Comparison of ENCODE assay signal across 33 mouse cellular contexts in the genomic region with DNA sequence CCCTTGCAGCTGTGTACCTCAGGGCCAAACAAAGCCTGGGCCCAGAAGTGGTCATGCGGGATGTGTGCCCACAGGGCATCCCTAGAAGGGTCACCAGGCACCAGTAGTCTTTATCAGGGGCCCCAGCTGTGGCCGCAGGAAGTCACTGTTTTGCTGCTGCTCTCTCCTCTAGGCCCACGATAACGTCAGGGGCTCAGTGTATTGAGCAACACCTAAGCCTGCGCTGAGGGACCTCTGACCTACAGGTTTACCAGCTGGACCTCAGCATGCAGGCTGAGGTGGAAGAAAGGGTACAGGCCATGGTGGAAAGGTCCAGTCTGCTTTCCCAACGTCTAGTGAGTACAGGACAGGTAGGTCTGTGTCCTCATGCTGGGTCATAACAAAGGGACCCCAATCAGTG. TPM values are rescaled to one million over a fixed set of nuclear protein-coding genes. Genes with fewer than 3 reads are reported as not detected.
DNase-seq lines count a peak whose midpoint lies in the region; ATAC-seq and TF ChIP-seq lines count a peak whose summit lies in the region.
"Had no signal": no experiment of that assay in that cellular context is flagged by ENCODE, and none has a peak within 500 bp of the region (broad histone marks: within the 10 kb centered on the region; RNA-seq: fewer than 3 reads in every experiment).

No protein-coding gene starts in this region.

- peak; percentile 96 for DNase-seq in 416B (ENCODE audit: low read depth)
- peak; percentile 53 for DNase-seq in liver, embryonic 13.5 days
- DNase-seq in kidney, adult 9 months = no peak
- DNase-seq in limb, embryonic 10.5 days (ENCODE audit: low spot score) = no peak
- no peak for DNase-seq in lung, adult 2 months
- DNase-seq: adrenal gland, adult 8-10 months; cerebellum, adult 18-20 months; cerebellum, postnatal 25 days; embryo, embryonic 11 days; gastrocnemius, postnatal 14 days; heart, adult 2 months; kidney, adult 2 months; kidney, postnatal 14 days; lung, embryonic 14.5 days; thymus, adult 18-20 months had no signal

- H3K27me3 ChIP-seq in liver, embryonic 13.5 days = no peaks in the 10 kb centered on the region
- peaks cover 24% of the 10 kb centered on the region for H3K27me3 ChIP-seq in megakaryocyte, embryonic 14.5 days (replicated peaks)
- no peaks in the 10 kb centered on the region for H3K27me3 ChIP-seq in midbrain, embryonic 16.5 days (ENCODE audit: control insufficient read depth, insufficient read depth, low read depth, low read length)
- no peaks in the 10 kb centered on the region for H3K27me3 ChIP-seq in limb, embryonic 10.5 days (ENCODE audit: low read depth, poor library complexity, severe bottlenecking)
- H3K27me3 ChIP-seq: embryonic facial prominence, embryonic 15.5 days; forebrain, embryonic 15.5 days; hindbrain, embryonic 13.5 days had no signal

- no peak overlapping the region for H3K4me3 ChIP-seq in liver, embryonic 13.5 days (replicated peaks)
- peak overlapping the region; percentile 35 for H3K4me3 ChIP-seq in megakaryocyte, embryonic 14.5 days (replicated peaks)
- H3K4me3 ChIP-seq in midbrain, embryonic 16.5 days (ENCODE audit: low read depth, low read length) = no peak overlapping the region
- H3K4me3 ChIP-seq in limb, embryonic 10.5 days = no peak overlapping the region
- no peak overlapping the region for H3K4me3 ChIP-seq in lung, adult 2 months (replicated peaks; ENCODE audit: extremely low read depth, low read depth, low read length)
- H3K4me3 ChIP-seq: embryonic facial prominence, embryonic 15.5 days; forebrain, embryonic 15.5 days; heart, adult 2 months; hindbrain, embryonic 13.5 days; midbrain, embryonic 10.5 days had no signal

- H3K9ac ChIP-seq in liver, embryonic 13.5 days = peak overlapping the region; percentile 47
- no peak overlapping the region for H3K9ac ChIP-seq in midbrain, embryonic 16.5 days (ENCODE audit: low read depth, low read length)
- H3K9ac ChIP-seq: embryonic facial prominence, embryonic 15.5 days; forebrain, embryonic 15.5 days; hindbrain, embryonic 13.5 days; lung, embryonic 14.5 days had no signal

- 7% methylated on average over 6 of the region's 6 CpGs for WGBS in liver, embryonic 13.5 days (ENCODE audit: insufficient replicate concordance)
- 84% methylated on average over 6 of the region's 6 CpGs for WGBS in midbrain, embryonic 16.5 days
- WGBS in limb, embryonic 10.5 days = 70% methylated on average over 6 of the region's 6 CpGs
- 60% methylated on average over 6 of the region's 6 CpGs for WGBS in lung, adult 2 months

- ATAC-seq in erythroid progenitor cell, adult 5-6 weeks (replicated peaks; ENCODE audit: low FRiP score, poor library complexity, severe bottlenecking) = 0 out of 2 replicates have a peak, but pooled peaks have one; percentile 15
- peak; percentile 42 for ATAC-seq in liver, embryonic 13.5 days (ENCODE audit: low read depth)
- no peak for ATAC-seq in midbrain, embryonic 16.5 days
- ATAC-seq: forebrain, embryonic 15.5 days; inflammation-experienced regulatory T-cells, adult 6 months had no signal

- TF ChIP-seq CTCF in lung, adult 2 months (IDR thresholded peaks at IDR 0.05; ENCODE audit: insufficient read depth, low read length) = no peak

- H3K4me1 ChIP-seq in liver, embryonic 13.5 days (replicated peaks) = peaks cover 67% of the 10 kb centered on the region
- peaks cover 81% of the 10 kb centered on the region for H3K4me1 ChIP-seq in megakaryocyte, embryonic 14.5 days
- no peaks in the 10 kb centered on the region for H3K4me1 ChIP-seq in midbrain, embryonic 16.5 days (ENCODE audit: control insufficient read depth, insufficient read depth, low read length)
- H3K4me1 ChIP-seq in limb, embryonic 10.5 days = no peaks in the 10 kb centered on the region
- no peaks in the 10 kb centered on the region for H3K4me1 ChIP-seq in lung, adult 2 months (ENCODE audit: control insufficient read depth, insufficient read depth, low read length)
- H3K4me1 ChIP-seq: embryonic facial prominence, embryonic 15.5 days; forebrain, embryonic 15.5 days; hindbrain, embryonic 13.5 days; midbrain, embryonic 10.5 days had no signal

- 0 out of 2 replicates have a peak overlapping the region, but pooled peaks have one; percentile 16 for H3K4me2 ChIP-seq in liver, embryonic 13.5 days
- H3K4me2 ChIP-seq in midbrain, embryonic 16.5 days (ENCODE audit: low read length) = no peak overlapping the region
- H3K4me2 ChIP-seq: embryonic facial prominence, embryonic 15.5 days; forebrain, embryonic 15.5 days; hindbrain, embryonic 13.5 days; lung, embryonic 14.5 days had no signal

- H3K27ac ChIP-seq in liver, embryonic 13.5 days = peak overlapping the region; percentile 71
- no peak overlapping the region for H3K27ac ChIP-seq in midbrain, embryonic 16.5 days (ENCODE audit: low read length)
- no peak overlapping the region for H3K27ac ChIP-seq in limb, embryonic 10.5 days
- H3K27ac ChIP-seq: embryonic facial prominence, embryonic 15.5 days; forebrain, embryonic 15.5 days; heart, adult 2 months; hindbrain, embryonic 13.5 days; midbrain, embryonic 10.5 days had no signal

- TF ChIP-seq POLR2A in lung, adult 2 months (IDR thresholded peaks at IDR 0.05; ENCODE audit: borderline replicate concordance, extremely low read depth, low read depth, low read length) = no peak

- 0 out of 2 replicates have a peak, but pooled peaks cover 8% of the 10 kb centered on the region for H3K36me3 ChIP-seq in liver, embryonic 13.5 days
- peaks cover 20% of the 10 kb centered on the region for H3K36me3 ChIP-seq in megakaryocyte, embryonic 14.5 days (replicated peaks; ENCODE audit: low read length)
- H3K36me3 ChIP-seq in midbrain, embryonic 16.5 days (ENCODE audit: control insufficient read depth, insufficient read depth, low read length) = no peaks in the 10 kb centered on the region
- peaks cover 15% of the 10 kb centered on the region for H3K36me3 ChIP-seq in limb, embryonic 10.5 days
- H3K36me3 ChIP-seq: forebrain, embryonic 15.5 days had no signal

- H3K9me3 ChIP-seq in liver, embryonic 13.5 days (replicated peaks) = no peaks in the 10 kb centered on the region
- no peaks in the 10 kb centered on the region for H3K9me3 ChIP-seq in megakaryocyte, embryonic 14.5 days
- H3K9me3 ChIP-seq in midbrain, embryonic 16.5 days (replicated peaks; ENCODE audit: control insufficient read depth, low read length, poor library complexity, severe bottlenecking) = no peaks in the 10 kb centered on the region
- H3K9me3 ChIP-seq in limb, embryonic 10.5 days (replicated peaks) = no peaks in the 10 kb centered on the region
- H3K9me3 ChIP-seq: embryonic facial prominence, embryonic 15.5 days; forebrain, embryonic 15.5 days; hindbrain, embryonic 13.5 days; midbrain, embryonic 10.5 days had no signal

RNA-seq across cellular contexts. Expression of gene Dnajb8, which starts 32.0 kb away (rescaled TPM):
- total RNA-seq in erythroid progenitor cell, adult 5-6 weeks (2015; ENCODE audit: low replicate concordance) = not detected in 2 replicates
- total RNA-seq in erythroid progenitor cell, adult 5-6 weeks (2017; ENCODE audit: low replicate concordance) = not detected in 2 replicates
- polyA plus RNA-seq in liver, embryonic 13.5 days (2015; fragmentation: Nextera tagmentation; extraction: Ambion mirVana) = not detected in 2 replicates
- not detected in 2 replicates for polyA plus RNA-seq in megakaryocyte, embryonic 14.5 days (2012; ENCODE audit: insufficient read depth, low replicate concordance)
- polyA plus RNA-seq in midbrain, embryonic 16.5 days (2015; fragmentation: Nextera tagmentation; extraction: Ambion mirVana) = not detected in 2 replicates
- polyA plus RNA-seq in limb, embryonic 10.5 days (2016; fragmentation: Nextera tagmentation; extraction: Ambion mirVana) = not detected in 2 replicates
- polyA plus RNA-seq in lung, adult 2 months (2012; rRNA removed) = not detected in 2 replicates
- total RNA-seq: adrenal gland, adult 8-10 months; ES-E14; gastrocnemius, postnatal 14 days; heart, adult 2 months; heart, postnatal 25 days; layer of hippocampus, adult 18-20 months; layer of hippocampus, postnatal 14 days; left cerebral cortex, adult 8-10 months; neutrophil, adult 5-6 weeks had no signal
- polyA plus RNA-seq: embryonic facial prominence, embryonic 15.5 days; forebrain, embryonic 15.5 days; heart, embryonic 14.5 days; hindbrain, embryonic 13.5 days; inflammation-experienced regulatory T-cells, adult 6 months; kidney, adult 2 months; limb, embryonic 11.5 days; lung, embryonic 14.5 days; midbrain, embryonic 10.5 days; small intestine, adult 2 months; stomach, embryonic 16.5 days had no signal

Comparison
In these comparisons a context has a peak if more than half of its experiments do, and no peak if none do; other contexts are left out.
1. DNase-seq: peak in 416B (single experiment) and liver, embryonic 13.5 days (single experiment); none in kidney, adult 9 months (single experiment), limb, embryonic 10.5 days (single experiment) and lung, adult 2 months (single experiment).